Mouse (Mus musculus): ENCODE data around the gene Arhgef19. TPM values are rescaled to one million over a fixed set of nuclear protein-coding genes. Genes with fewer than 3 reads are reported as not detected.

Arhgef19 gene
- not detected in 4 replicates for total RNA-seq (2023; ENCODE audit: inconsistent age)

GRCm38 (mm10) chr4:141239388-141240125 lies at the start of gene Arhgef19:
Arhgef19 (plus strand) TSS chr4:141239499.

GRCm38 (mm10) chr4:141213770-141214336 lies 25.4 kb upstream of the Arhgef19 start, which contains the start of gene Rsg1:
Rsg1 (plus strand) TSS chr4:141213956.

DNA sequence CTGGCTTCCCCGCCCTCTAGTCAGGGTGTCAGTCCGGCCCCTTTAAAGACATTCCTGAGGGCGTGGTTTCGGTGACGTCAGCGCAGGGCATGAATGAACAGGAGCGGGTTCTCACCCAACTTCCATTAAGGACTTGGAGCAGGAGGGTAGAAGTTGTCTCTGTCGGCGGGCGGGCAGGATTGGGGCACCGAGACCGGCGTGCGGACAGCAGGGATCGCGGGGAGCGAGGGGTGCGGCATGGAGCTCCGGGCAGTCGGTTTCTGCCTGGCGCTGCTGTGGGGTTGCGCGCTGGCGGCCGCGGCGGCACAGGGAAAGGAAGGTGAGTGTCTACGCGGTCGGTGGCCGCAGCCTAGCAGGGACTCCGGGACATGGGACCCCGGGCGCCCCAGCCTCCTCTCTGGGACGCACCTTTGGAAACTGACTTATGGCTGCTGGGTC lies 61.8 kb downstream of the Arhgef19 start, which contains the start of gene Epha2:
Gene Epha2, plus strand, starts transcription at position 125 of the 438 bp plus-strand sequence.

Other genes starting within 250 kb of the Arhgef19 start
- not detected in 4 replicates for gene Mfap2, start 229.1 kb upstream of the Arhgef19 start, total RNA-seq (2023; ENCODE audit: inconsistent age)
- gene Crocc, start 178.9 kb upstream of the Arhgef19 start, total RNA-seq (2023; ENCODE audit: inconsistent age), result 14.6 to 19.6 TPM (median 17.0 TPM) in 4 replicates
- 76.1 to 93.7 TPM (median 82.3 TPM) in 4 replicates for gene Necap2, start 161.1 kb upstream of the Arhgef19 start, total RNA-seq (2023; ENCODE audit: inconsistent age)
- gene Spata21, start 151.2 kb upstream of the Arhgef19 start, total RNA-seq (2023; ENCODE audit: inconsistent age), result not detected in 4 replicates
- gene Szrd1, start 99.7 kb upstream of the Arhgef19 start, total RNA-seq (2023; ENCODE audit: inconsistent age), result 125 to 154 TPM (median 139 TPM) in 4 replicates
- 18.9 to 20.8 TPM (median 20.3 TPM) in 4 replicates for gene Fbxo42, start 91.6 kb upstream of the Arhgef19 start, total RNA-seq (2023; ENCODE audit: inconsistent age)
- 2.2 to 4.0 TPM (median 3.0 TPM) in 4 replicates for gene Rsg1, start 25.5 kb upstream of the Arhgef19 start, total RNA-seq (2023; ENCODE audit: inconsistent age)
- 16.7 to 29.6 TPM (median 21.9 TPM) in 4 replicates for gene Epha2, start 61.7 kb downstream of the Arhgef19 start, total RNA-seq (2023; ENCODE audit: inconsistent age)
- gene Fam131c, start 128.7 kb downstream of the Arhgef19 start, total RNA-seq (2023; ENCODE audit: inconsistent age), result not detected in 4 replicates
- gene Clcnka, start 159.2 kb downstream of the Arhgef19 start, total RNA-seq (2023; ENCODE audit: inconsistent age), result not detected in 4 replicates
- gene Clcnkb, start 176.5 kb downstream of the Arhgef19 start, total RNA-seq (2023; ENCODE audit: inconsistent age), result not detected in 4 replicates
- gene Hspb7, start 181.3 kb downstream of the Arhgef19 start, total RNA-seq (2023; ENCODE audit: inconsistent age), result not detected in 4 replicates
- not detected in 4 replicates for gene Srarp, start 196.6 kb downstream of the Arhgef19 start, total RNA-seq (2023; ENCODE audit: inconsistent age)
- 41.4 to 43.9 TPM (median 42.6 TPM) in 4 replicates for gene Zbtb17, start 205.2 kb downstream of the Arhgef19 start, total RNA-seq (2023; ENCODE audit: inconsistent age)